Mouse (Mus musculus) hindbrain, embryonic 12.5 days (tissue): ENCODE measurements around the gene Poldip3. TPM values are rescaled to one million over a fixed set of nuclear protein-coding genes. Genes with fewer than 3 reads are reported as not detected.
"Not testable (repeated sequence)": the region's sequence is repeated elsewhere in the genome, so short reads cannot be mapped to it uniquely, and the experiment has no call there.

ENCODE experiments used
- ATAC-seq: fragments of 200-750 bp; cut with Nextera tagmentation; 2 replicates; pipeline ENCODE4 v1.8.0; 2017; ENCODE audit warnings: moderate TSS enrichment; ENCODE audit not compliant: low FRiP score
- H3K27ac ChIP-seq: fragments of 300-500 bp; sonication (generic); 2 replicates; pipeline ENCODE4 v1.5.1; 2016; ENCODE audit warnings: mild to moderate bottlenecking
- H3K27me3 ChIP-seq: fragments of 300-500 bp; sonication (generic); 2 replicates; pipeline ENCODE4 v1.6.1; 2016; ENCODE audit warnings: mild to moderate bottlenecking
- H3K36me3 ChIP-seq: fragments of 300-500 bp; sonication (generic); 2 replicates; pipeline ENCODE4 v1.6.1; 2016; ENCODE audit warnings: mild to moderate bottlenecking
- H3K4me1 ChIP-seq: fragments of 300-500 bp; sonication (generic); 2 replicates; pipeline ENCODE4 v1.6.1; 2016
- H3K4me2 ChIP-seq: fragments of 300-500 bp; sonication (generic); replicated peaks from 2 replicates; pipeline ENCODE4 v1.6.1; 2016; ENCODE audit warnings: mild to moderate bottlenecking
- H3K4me3 ChIP-seq: fragments of 300-500 bp; sonication (generic); 2 replicates; pipeline ENCODE4 v1.5.1; 2016; ENCODE audit warnings: mild to moderate bottlenecking
- H3K9ac ChIP-seq: fragments of 300-500 bp; sonication (generic); 2 replicates; pipeline ENCODE4 v1.6.1; 2016; ENCODE audit warnings: mild to moderate bottlenecking, moderate library complexity
- H3K9me3 ChIP-seq: fragments of 300-500 bp; sonication (generic); replicated peaks from 2 replicates; pipeline ENCODE4 v1.6.1; 2016; ENCODE audit warnings: mild to moderate bottlenecking
- WGBS: fragments of 180-500 bp; shearing (Covaris S2); methylation state at CpG from one replicate; pipeline ENCODE4 v1.1.7; 2016; 5-methylcytosine and 5-hydroxymethylcytosine counted together
- polyA plus RNA-seq: library from polyadenylated mRNA; unstranded; fragments of >200 nt; fragmentation: Nextera tagmentation; extraction: Ambion mirVana; gene quantifications from 2 replicates; pipeline ENCODE4 v1.2.1, GENCODE M21; 2016

Gene Poldip3
- polyA plus RNA-seq, 1 experiment from 2014 or later, result 163 TPM

DNA sequence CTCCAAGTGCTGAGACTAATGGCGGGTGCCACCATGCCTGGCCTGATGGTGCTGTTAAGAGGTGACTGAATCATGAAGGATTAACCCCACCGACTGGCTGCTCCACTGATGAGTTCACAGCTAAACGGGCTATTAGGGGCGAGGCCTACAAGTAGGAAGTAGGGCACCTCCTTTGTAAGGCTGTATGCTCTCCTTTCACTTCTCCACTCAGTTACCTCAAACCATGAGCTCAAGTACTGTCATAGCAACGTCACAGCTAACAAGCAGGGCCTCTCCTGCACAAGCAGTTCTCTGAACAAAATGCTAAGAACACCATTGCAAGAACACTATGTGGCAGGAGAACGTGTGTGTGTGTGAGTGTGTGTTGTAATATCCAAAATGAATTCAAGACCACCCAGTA, 3.6 kb downstream of the Poldip3 start:
- H3K4me2 ChIP-seq, result no peak overlapping the region
- WGBS, result 93% methylated on average over 6 of the region's 6 CpGs
- H3K36me3 ChIP-seq, result peaks cover 24% of the 10 kb centered on the region
- no peak for ATAC-seq
- no peak overlapping the region for H3K9ac ChIP-seq
- H3K9me3 ChIP-seq, result no peaks in the 10 kb centered on the region
- no peak overlapping the region for H3K4me3 ChIP-seq
- H3K4me1 ChIP-seq, result peaks cover 32% of the 10 kb centered on the region
- no peak overlapping the region for H3K27ac ChIP-seq
- H3K27me3 ChIP-seq, result no peaks in the 10 kb centered on the region

DNA sequence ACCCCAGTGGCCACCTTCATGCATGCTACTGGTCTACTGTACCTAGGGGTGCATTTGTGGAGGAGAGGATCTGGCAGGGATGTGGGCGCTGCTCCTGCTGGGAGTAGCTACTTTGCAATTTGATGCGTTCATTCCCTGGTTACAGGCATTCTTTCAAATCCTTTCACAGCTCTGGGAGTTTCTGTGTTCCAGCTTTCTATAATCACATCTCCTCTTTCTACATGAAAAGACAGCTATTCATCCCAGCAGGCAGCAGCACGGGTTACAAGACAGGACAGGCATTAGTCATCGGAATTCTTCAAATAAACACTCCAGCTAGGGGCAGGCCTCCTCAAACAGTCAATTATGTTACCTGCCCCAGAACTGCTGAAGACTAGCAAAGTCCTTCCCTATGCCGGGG, 6.3 kb downstream of the Poldip3 start:
- Histone ChIP-seq H3K4me3 (no peak overlapping the region), H3K27me3 (no peaks in the 10 kb centered on the region), H3K9ac (0 out of 2 replicates have a peak overlapping the region, but pooled peaks have one; percentile 13), H3K27ac (peak overlapping the region; percentile 24; the same call in 1 of the 2 replicates), H3K9me3 (no peaks in the 10 kb centered on the region), H3K36me3 (peaks cover 30% of the 10 kb centered on the region), H3K4me1 (peaks cover 23% of the 10 kb centered on the region), H3K4me2 (no peak overlapping the region)
- ATAC-seq, result no peak
- 34% methylated on average over 5 of the region's 5 CpGs for WGBS

DNA sequence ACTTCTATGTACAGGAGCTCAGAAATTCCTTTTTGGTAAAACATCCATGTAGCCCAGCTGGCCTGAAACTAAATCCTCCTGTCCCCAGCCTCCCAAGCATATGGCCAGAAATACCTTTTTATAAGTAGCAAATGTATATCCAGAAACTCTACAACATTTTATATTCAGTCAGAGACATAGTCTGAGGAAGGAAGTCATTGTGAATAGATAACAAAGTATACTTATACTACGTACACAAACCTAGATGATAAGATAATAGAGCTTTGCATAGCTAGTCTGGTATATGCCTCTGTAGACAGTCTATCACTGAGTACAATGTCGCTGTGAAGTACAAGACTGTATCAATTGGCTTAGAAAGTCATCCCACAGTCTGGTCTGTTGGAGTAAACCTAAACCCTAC, 13.5 kb downstream of the Poldip3 start:
- no peak for ATAC-seq
- Histone ChIP-seq H3K4me3 (no peak overlapping the region), H3K9me3 (no peaks in the 10 kb centered on the region), H3K4me2 (no peak overlapping the region), H3K27ac (no peak overlapping the region), H3K27me3 (no peaks in the 10 kb centered on the region), H3K9ac (no peak overlapping the region), H3K4me1 (no peaks in the 10 kb centered on the region), H3K36me3 (peaks cover 76% of the 10 kb centered on the region)
- WGBS, result 95% methylated on average over 2 of the region's 2 CpGs

DNA sequence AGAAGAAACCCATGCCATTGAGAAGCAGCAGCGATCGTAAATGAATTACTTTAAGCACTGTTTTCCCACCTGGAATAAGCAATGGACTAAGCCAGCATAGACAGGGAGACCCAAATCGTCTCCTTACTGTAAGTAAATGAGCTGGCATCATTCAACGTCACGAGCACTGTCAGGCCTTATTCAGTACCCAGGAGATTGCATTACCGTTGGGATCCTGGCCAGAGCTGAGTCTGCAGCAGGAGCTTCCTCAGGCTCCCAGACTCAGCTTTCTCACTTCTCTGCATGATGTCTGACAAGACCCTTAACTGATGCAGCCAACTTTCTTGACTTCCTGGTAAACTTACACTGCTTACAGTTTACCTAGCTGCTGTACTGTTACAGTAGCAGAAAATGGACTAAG, 14.5 kb downstream of the Poldip3 start:
- Histone ChIP-seq H3K4me1 (no peaks in the 10 kb centered on the region), H3K27me3 (no peaks in the 10 kb centered on the region), H3K4me2 (no peak overlapping the region), H3K9me3 (no peaks in the 10 kb centered on the region), H3K36me3 (peaks cover 84% of the 10 kb centered on the region), H3K27ac (no peak overlapping the region), H3K9ac (no peak overlapping the region), H3K4me3 (no peak overlapping the region)
- no peak for ATAC-seq
- WGBS, result 93% methylated on average over 6 of the region's 6 CpGs

DNA sequence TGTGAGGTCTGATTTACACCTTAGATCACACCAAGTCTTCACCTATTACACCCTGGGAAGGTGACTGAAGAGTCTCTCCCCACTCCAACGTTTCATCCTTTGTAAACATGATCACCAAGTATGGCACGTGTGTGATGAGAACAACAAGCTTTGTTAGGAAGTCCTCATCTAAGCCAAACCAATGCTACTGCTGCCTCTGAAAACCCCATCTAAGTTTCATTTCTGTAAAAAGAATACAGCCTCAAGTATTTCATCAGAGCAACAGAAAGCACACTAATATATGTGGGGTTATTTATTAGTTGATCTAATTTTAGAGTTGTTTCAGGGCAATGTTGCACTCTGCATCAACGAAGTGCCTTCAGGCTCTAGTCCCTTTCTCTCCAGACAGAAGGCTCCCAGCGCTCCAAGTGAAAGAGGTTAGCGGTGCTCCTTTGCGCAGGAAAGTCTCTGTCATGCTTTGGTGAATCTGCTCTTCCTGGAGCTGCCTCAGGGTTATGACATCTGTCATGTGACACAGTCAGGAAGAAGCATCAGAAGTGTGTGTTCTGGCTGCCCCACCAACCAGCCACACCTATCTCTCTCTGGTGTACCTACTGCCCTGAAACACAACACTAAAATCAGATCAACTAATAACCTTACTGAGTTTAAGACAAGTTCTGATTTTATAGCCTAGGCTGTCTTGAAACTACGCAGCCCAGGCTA, 19.5 kb downstream of the Poldip3 start:
- H3K9ac ChIP-seq, result no peak overlapping the region
- H3K27ac ChIP-seq, result no peak overlapping the region
- H3K4me2 ChIP-seq, result no peak overlapping the region
- 0 out of 2 replicates have a peak, but pooled peaks cover 3% of the 10 kb centered on the region for H3K4me1 ChIP-seq
- H3K4me3 ChIP-seq, result no peak overlapping the region
- no peaks in the 10 kb centered on the region for H3K9me3 ChIP-seq
- WGBS, result 93% methylated on average over 7 of the region's 7 CpGs
- peaks cover 91% of the 10 kb centered on the region for H3K36me3 ChIP-seq
- H3K27me3 ChIP-seq, result no peaks in the 10 kb centered on the region
- ATAC-seq, result no peak

DNA sequence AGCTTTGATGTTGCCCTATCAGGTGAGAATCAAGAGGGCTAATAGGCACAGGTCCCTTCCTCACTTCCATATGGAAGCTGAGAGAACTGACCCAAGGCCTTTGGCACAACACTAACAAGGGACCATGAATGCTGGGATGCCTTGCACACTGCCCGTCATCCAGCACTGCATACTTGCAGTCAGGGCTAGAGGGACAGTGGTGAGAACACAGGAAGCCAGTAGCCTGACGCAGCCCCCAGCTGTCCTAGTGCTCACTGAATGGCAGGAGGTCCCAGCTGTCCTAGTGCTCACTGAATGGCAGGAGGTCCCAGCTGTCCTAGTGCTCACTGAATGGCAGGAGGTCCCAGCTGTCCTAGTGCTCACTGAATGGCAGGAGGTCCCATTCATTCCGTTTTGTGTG, 22.1 kb downstream of the Poldip3 start:
- ATAC-seq, result 0 out of 2 replicates have a peak, but pooled peaks have one; percentile 17
- peaks cover 65% of the 10 kb centered on the region for H3K36me3 ChIP-seq
- not testable (repeated sequence) for H3K4me3 ChIP-seq, H3K27me3 ChIP-seq, H3K4me1 ChIP-seq, H3K9me3 ChIP-seq, H3K9ac ChIP-seq, H3K4me2 ChIP-seq
- 62% methylated on average over 3 of the region's 3 CpGs for WGBS
- peak overlapping the region; percentile 40; the same call in 1 of the 2 replicates for H3K27ac ChIP-seq

DNA sequence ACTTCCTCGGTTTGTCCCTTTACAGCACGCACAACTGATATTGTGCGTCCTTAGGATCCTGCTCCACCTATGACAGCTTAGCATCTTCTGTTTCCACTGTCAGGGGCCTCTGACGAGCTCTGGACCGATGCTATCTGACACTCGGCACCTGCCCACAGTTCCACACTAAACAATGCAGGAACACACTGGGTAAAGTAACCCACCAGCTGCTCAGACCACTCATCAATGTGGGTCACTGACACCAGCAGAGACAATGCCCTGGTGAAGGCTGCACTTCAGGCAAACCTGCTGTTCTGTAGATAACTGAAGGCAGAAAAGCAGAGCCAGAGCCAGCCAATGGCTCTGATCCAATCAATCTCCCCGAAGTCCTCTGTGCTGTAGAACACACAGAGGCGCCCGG, 22.6 kb downstream of the Poldip3 start:
- H3K27me3 ChIP-seq, result no peaks in the 10 kb centered on the region
- peak overlapping the region; percentile 40; the same call in 1 of the 2 replicates for H3K27ac ChIP-seq
- WGBS, result 85% methylated on average over 9 of the region's 9 CpGs
- peaks cover 60% of the 10 kb centered on the region for H3K36me3 ChIP-seq
- peaks cover 5% of the 10 kb centered on the region for H3K4me1 ChIP-seq
- no peak overlapping the region for H3K4me3 ChIP-seq
- no peak overlapping the region for H3K9ac ChIP-seq
- no peak for ATAC-seq
- H3K4me2 ChIP-seq, result no peak overlapping the region
- no peaks in the 10 kb centered on the region for H3K9me3 ChIP-seq

DNA sequence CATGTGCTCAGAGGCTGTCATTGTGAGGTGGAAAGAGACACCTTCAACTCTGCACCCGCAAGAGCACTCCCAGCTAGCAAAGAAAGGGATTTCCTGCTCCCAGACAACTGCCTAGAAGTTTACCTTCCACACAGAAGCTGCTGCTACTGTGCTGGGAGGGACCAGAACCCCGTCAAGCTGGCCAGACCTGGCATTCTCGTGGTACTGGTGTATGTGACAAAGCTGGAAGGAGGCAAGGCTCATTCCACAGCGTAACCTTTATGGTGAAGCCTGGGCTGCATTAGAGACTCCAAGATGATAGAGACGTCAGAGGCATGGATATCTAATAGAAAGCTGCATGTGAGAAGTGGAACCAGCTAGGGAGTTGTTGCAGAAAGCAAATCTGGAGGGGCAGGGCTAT, 24.6 kb downstream of the Poldip3 start:
- no peak overlapping the region for H3K27ac ChIP-seq
- no peak overlapping the region for H3K9ac ChIP-seq
- no peak overlapping the region for H3K4me3 ChIP-seq
- WGBS, result 62% methylated on average over 5 of the region's 5 CpGs
- no peaks in the 10 kb centered on the region for H3K9me3 ChIP-seq
- H3K4me2 ChIP-seq, result no peak overlapping the region
- H3K27me3 ChIP-seq, result no peaks in the 10 kb centered on the region
- peaks cover 11% of the 10 kb centered on the region for H3K4me1 ChIP-seq
- no peak for ATAC-seq
- H3K36me3 ChIP-seq, result peaks cover 43% of the 10 kb centered on the region

DNA sequence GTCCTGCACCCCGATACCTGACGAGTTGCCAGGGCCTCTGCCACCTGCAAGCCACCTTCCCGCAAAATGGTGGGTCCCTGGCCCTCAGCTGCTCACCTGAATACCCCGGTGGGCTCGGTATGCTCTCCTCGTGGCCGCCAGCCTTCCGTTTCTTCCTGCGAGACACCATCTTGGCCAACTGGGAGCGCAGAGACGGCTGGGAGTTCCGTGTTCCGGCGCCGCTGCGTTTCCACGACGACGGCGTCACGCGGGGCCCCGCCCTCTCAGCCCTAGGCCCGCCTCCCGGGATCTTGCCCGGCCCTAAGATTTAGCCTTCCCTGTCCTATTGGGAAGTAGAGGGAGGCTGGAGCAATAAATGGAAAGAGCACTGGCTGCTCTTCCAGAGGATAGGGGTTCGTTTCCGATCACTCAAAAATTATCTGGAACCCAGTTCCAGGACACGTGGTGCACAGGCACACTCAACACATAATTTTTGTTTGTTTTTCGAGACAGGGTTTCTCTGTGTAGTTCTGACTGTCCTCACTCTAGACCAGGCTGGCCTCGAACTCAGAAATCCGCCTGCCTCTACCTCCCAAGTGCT, 26.5 kb downstream of the Poldip3 start, which contains the start of gene Rrp7a:
Rrp7a (minus strand) TSS at position 236 of the 580 bp plus-strand sequence.
- ATAC-seq, result peak; percentile 88
- Histone ChIP-seq H3K9ac (peak within 1 kb of the TSS; percentile 77), H3K4me2 (peak within 1 kb of the TSS; percentile 84), H3K4me3 (peak within 1 kb of the TSS; percentile 85), H3K4me1 (peaks cover 8% of the 10 kb centered on the region), H3K36me3 (peaks cover 38% of the 10 kb centered on the region), H3K27ac (peak within 1 kb of the TSS; percentile 85), H3K9me3 (no peaks in the 10 kb centered on the region), H3K27me3 (no peaks in the 10 kb centered on the region)
- WGBS, result 12% methylated on average over 32 of the region's 32 CpGs

DNA sequence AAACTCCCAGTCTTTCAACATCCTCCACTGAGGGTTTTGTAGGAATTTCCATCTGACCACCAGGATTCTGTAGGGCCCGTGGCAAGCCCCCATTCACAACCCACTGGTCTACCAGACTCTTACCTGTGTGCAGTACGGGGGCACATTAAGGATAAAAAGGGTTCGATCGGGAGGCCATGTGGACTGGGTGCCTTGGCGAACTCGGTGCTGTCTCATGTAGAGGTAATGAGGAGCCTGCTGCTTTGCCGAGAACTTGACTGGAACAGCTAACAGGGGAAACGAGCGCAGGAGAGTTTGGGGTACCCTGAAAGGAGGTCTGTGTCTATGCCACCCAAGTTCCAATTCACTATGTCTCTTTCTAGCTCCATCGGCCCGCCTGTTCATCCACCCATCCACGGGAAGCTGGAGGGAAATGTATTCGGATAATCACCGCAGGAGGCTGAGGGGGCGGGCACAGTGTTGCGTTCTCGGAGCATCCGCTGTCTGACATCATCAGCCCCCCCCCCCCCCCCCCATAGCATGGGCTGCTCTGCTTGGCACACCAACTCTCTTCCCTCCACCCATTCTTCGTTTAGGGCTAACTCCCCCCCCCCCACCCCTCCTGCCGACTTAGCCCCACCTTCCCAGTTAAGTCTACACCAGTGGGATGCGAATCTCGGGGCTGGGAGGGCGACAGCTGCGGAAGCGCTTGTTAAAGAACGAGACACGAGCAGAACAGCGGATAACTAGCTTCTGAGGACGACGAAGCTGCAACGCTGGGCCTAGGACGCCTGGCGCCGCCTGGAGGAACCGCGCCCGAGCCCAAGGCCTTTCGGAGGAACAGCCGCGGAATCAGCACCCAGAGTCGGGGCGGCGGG, 27.2 kb downstream of the Poldip3 start:
- Histone ChIP-seq H3K4me3 (peak overlapping the region; percentile 85), H3K4me2 (peak overlapping the region; percentile 84), H3K36me3 (peaks cover 39% of the 10 kb centered on the region), H3K4me1 (peaks cover 8% of the 10 kb centered on the region), H3K9ac (peak overlapping the region; percentile 77), H3K9me3 (no peaks in the 10 kb centered on the region), H3K27ac (peak overlapping the region; percentile 85), H3K27me3 (no peaks in the 10 kb centered on the region)
- peak; percentile 55 for ATAC-seq
- WGBS, result 6% methylated on average over 39 of the region's 43 CpGs

DNA sequence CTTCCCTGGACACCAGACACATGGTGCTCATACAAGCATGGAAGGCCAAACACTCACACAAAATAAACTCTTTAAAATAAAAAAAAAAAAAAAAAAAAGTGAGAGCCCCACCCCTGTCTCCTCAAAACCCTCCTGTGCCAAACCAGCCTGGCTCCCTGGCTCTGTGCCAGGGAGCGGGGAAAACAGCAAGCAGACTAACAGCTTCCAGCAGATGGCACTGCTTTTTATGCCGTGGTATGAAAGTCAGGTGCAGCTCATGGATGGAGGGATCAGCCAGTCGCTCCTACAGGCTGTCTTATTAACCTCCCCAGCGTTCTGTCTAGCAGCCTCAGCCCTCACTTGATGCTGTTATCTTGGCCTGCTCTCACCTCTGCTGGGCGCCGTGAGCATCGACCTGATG, 30.8 kb downstream of the Poldip3 start:
- no peak for ATAC-seq
- Histone ChIP-seq H3K27ac (no peak overlapping the region), H3K9ac (no peak overlapping the region), H3K4me3 (no peak overlapping the region), H3K9me3 (no peaks in the 10 kb centered on the region), H3K4me1 (peaks cover 21% of the 10 kb centered on the region), H3K36me3 (peaks cover 39% of the 10 kb centered on the region), H3K4me2 (no peak overlapping the region), H3K27me3 (no peaks in the 10 kb centered on the region)
- WGBS, result 60% methylated on average over 7 of the region's 7 CpGs

DNA sequence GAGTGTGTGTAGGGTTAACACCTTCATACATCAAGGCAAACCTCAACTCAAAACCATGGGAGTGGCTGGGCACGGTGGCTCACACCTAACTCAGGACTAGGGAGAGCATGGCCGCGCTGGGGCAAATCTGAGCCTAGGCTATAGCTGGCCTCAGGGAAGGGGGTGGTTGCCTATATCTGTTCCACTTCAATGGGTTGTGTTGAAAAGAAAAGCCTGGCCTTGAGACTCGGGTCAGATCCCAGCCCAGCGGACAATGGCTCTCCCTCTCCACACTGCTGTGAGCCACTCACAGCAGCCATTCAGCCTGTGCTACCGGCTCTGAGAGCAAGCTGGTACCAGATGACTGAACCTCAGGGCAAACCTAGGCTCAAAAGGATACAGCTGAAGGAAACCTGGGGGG, 34.1 kb downstream of the Poldip3 start:
- H3K36me3 ChIP-seq, result peaks cover 39% of the 10 kb centered on the region
- H3K4me3 ChIP-seq, result no peak overlapping the region
- H3K27me3 ChIP-seq, result no peaks in the 10 kb centered on the region
- ATAC-seq, result no peak
- H3K9ac ChIP-seq, result no peak overlapping the region
- no peak overlapping the region for H3K4me2 ChIP-seq
- WGBS, result 45% methylated on average over 6 of the region's 6 CpGs
- peaks cover 24% of the 10 kb centered on the region for H3K4me1 ChIP-seq
- H3K9me3 ChIP-seq, result no peaks in the 10 kb centered on the region
- no peak overlapping the region for H3K27ac ChIP-seq
